Mouse (Mus musculus): ENCODE measurements around the gene Nr4a1. TPM values are rescaled to one million over a fixed set of nuclear protein-coding genes. Genes with fewer than 3 reads are reported as not detected.

The Nr4a1 gene
- polyA plus RNA-seq, 1 experiment from 2014 or later = 5.0 TPM

DNA sequence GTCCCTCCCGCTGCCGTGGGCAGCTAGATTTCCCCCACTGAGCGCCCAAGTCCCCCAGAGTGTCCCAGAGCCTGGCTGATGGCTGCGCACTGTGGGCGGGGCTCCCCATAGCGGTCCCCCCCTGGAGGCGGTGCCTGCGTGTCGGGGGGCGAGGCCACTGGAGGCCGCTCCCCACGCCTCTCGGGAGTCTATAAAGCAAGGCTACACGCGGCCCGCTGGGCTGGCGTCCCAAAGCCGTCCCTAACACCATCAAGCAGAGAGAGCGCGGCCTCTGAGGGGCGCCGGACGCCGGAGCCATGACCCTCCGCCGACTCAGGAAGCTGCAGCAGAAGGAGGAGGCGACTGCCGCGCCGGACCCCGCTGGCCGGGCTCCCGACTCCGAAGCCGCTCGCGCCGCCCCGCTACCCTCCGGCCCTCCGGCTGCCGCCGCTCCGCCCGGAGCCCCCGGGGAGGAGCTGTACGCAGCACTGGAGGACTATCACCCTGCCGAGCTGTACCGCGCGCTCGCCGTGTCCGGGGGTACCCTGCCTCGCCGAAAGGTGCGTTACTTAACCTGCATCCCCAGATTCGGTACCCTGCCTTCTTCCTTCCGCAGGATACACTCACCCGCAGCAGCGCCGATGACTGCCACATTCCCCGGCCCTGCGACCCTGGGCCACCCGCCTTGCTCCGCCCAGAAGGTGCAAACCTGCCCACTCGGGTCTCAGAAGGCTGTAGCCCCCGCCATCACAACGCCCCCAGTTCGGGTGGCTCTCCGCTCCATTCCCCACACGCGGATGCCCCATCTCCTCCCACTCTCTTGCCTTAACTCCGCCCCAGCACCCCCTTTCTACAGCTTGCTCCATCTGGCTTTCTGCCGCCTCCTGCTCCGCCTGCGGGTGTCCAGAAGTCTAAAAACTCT is 29.8 kb upstream of the Nr4a1 start, which contains the start of gene Grasp:
TSS of gene Grasp (plus strand) at position 183 of the 901 bp plus-strand sequence.
- peaks cover 61% of the 10 kb centered on the region for H3K4me1 ChIP-seq (replicated peaks)
- H3K4me3 ChIP-seq = peak within 1 kb of the TSS; percentile 73
- peaks cover 37% of the 10 kb centered on the region for H3K27me3 ChIP-seq
- H3K27ac ChIP-seq = peak within 1 kb of the TSS; percentile 73
- peak; percentile 68 for ATAC-seq (ENCODE audit: low FRiP score)
- H3K36me3 ChIP-seq = 0 out of 2 replicates have a peak, but pooled peaks cover 2% of the 10 kb centered on the region
- peak within 1 kb of the TSS; percentile 82 for H3K9ac ChIP-seq
- WGBS = under 1% methylated on average over 63 of the region's 77 CpGs
- H3K9me3 ChIP-seq = no peaks in the 10 kb centered on the region
- peak within 1 kb of the TSS; percentile 91 for H3K4me2 ChIP-seq

DNA sequence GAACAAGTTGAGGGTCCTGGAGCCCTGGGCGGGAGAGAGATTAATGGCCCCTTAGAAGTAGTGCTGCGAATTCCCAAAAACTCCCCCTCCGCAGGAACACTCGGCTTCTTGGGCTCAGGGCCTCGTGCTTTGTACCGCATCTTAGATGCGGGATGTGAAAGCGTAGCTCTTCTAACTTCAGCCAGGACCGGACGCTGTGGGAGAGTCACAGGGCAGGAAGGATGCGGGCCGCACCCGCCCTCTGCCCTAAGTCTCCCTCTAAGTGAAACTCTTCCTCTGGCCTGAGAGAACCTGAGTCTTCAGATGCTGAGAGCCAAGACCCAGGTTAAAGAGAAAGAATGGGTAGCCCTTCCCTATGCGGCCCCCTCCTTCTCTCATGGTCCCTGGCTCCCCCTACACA is 29.1 kb upstream of the Nr4a1 start:
- peak overlapping the region; percentile 73 for H3K4me3 ChIP-seq
- peak overlapping the region; percentile 73 for H3K27ac ChIP-seq
- ATAC-seq (ENCODE audit: low FRiP score) = no peak
- 5% methylated on average over 14 of the region's 14 CpGs for WGBS
- peaks cover 37% of the 10 kb centered on the region for H3K27me3 ChIP-seq
- peak overlapping the region; percentile 82 for H3K9ac ChIP-seq
- no peaks in the 10 kb centered on the region for H3K9me3 ChIP-seq
- peaks cover 61% of the 10 kb centered on the region for H3K4me1 ChIP-seq (replicated peaks)
- H3K36me3 ChIP-seq = 0 out of 2 replicates have a peak, but pooled peaks cover 10% of the 10 kb centered on the region
- H3K4me2 ChIP-seq = peak overlapping the region; percentile 91

DNA sequence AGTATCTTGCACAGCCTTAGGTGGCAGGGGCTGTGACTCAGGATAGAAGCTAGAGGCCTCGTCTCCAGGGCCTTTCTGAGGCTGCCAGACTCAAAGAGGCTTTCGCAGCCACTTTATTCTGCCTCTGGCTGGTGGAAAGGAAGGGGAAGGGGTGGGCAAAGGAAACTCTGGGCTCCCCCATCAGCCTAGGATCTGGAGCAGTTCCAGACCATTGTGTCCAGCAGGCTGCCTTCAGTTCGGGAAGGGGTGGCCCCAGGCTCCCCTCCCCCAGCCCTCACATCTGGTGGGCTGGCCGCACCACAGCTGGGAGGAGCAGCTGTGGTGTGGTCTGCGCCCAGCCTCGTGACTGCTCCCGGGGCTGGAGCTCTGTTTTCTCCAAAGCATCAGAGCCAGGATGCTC is 26.1 kb upstream of the Nr4a1 start:
- Histone ChIP-seq H3K4me2 (no peak overlapping the region), H3K27ac (no peak overlapping the region), H3K4me3 (no peak overlapping the region), H3K4me1 (replicated peaks) (peaks cover 38% of the 10 kb centered on the region), H3K9me3 (no peaks in the 10 kb centered on the region), H3K27me3 (peaks cover 28% of the 10 kb centered on the region), H3K36me3 (peaks cover 27% of the 10 kb centered on the region), H3K9ac (no peak overlapping the region; the same call in 1 of the 2 replicates)
- 19% methylated on average over 7 of the region's 7 CpGs for WGBS
- ATAC-seq (ENCODE audit: low FRiP score) = no peak

DNA sequence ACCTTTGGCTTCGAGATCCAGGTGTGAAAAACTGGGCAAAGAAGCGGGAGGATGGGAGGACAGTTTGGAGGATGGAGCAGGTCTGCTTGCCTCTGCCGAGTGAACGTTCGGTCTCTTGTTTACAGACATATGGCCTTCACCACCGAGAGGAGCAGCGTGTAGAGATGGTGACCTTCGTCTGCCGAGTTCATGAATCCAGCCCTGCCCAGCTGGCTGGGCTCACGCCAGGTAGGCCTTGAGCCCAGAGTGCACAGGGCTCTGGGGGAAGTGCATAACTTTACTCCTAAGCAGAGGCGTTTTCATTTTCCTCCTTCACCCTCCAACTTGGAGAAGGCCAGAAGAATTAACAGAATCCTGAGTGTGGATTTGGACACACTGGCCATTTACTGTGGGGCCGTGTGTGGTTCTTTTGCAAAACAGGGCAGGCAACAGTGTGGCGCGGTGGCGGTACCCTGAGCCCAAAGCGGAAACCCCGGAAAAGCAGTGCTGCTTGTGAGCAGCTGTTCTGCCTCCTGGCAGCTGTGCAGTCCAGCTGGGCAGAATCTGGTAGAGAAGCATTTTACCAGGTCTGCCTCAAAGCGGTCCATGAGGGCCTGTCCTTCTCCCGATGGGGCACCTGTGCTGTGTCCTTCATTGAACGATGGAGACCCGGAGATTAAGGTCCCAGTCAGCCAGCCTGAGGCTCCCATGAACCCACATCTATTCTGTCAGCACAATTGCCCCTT is 25.0 kb upstream of the Nr4a1 start:
- peaks cover 28% of the 10 kb centered on the region for H3K27me3 ChIP-seq
- 90% methylated on average over 21 of the region's 21 CpGs for WGBS
- peaks cover 27% of the 10 kb centered on the region for H3K36me3 ChIP-seq
- H3K27ac ChIP-seq = no peak overlapping the region
- peaks cover 28% of the 10 kb centered on the region for H3K4me1 ChIP-seq (replicated peaks)
- no peaks in the 10 kb centered on the region for H3K9me3 ChIP-seq
- H3K4me2 ChIP-seq = no peak overlapping the region
- no peak for ATAC-seq (ENCODE audit: low FRiP score)
- no peak overlapping the region for H3K4me3 ChIP-seq
- H3K9ac ChIP-seq = 0 out of 2 replicates have a peak overlapping the region, but pooled peaks have one; percentile 2

DNA sequence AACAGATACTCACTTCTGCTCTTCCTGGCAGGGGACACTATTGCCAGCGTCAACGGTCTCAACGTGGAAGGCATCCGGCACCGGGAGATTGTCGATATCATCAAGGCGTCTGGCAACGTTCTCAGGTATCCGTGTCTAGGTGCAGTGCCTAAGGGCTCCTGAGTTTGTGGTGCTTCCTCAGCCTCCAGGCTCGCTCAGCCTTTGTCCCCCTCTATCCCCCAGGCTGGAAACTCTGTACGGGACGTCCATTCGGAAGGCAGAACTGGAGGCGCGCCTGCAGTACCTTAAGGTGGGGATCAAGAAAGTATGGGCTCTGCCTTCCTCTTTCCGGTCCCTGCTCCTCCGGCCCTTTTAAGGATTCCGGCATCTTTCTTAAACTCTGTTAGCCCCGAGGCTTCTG is 23.6 kb upstream of the Nr4a1 start:
- WGBS = 95% methylated on average over 19 of the region's 19 CpGs
- H3K27me3 ChIP-seq = peaks cover 21% of the 10 kb centered on the region
- H3K4me3 ChIP-seq = no peak overlapping the region
- no peak overlapping the region for H3K9ac ChIP-seq
- H3K4me1 ChIP-seq (replicated peaks) = peaks cover 21% of the 10 kb centered on the region
- H3K4me2 ChIP-seq = no peak overlapping the region
- H3K9me3 ChIP-seq = no peaks in the 10 kb centered on the region
- H3K27ac ChIP-seq = no peak overlapping the region
- peaks cover 27% of the 10 kb centered on the region for H3K36me3 ChIP-seq
- ATAC-seq (ENCODE audit: low FRiP score) = no peak

DNA sequence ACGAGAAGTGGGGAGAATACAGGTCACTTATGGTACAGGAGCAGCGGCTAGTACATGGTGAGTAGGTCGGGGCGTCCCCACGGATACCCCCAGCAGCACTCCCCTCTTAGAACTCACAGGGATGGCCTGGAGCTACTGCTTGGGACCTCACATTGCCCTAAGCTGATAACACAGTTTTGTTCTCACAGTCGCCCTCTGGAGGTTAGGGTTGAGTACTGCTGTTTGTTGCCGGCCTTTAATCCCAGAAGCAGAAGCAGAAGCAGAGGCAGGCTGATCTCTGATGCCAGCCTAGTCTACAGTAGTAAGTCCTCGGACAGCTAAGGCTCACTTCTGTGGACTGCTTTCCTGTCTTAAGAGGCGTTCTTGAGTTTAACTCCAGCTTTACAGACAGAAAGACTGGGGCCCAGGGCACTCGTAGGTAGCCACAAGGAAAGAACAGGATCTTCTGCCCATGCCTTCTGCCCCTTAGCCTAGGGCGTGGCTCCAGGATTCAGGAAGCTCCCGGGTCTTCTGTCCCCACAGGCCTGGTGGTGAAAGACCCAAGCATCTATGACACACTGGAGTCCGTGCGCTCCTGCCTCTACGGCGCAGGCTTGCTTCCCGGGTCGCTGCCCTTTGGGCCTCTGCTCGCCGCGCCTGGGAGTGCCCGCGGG is 22.9 kb upstream of the Nr4a1 start:
- no peak overlapping the region for H3K27ac ChIP-seq
- H3K27me3 ChIP-seq = peaks cover 16% of the 10 kb centered on the region; the same call in 1 of the 2 replicates
- H3K4me2 ChIP-seq = peak overlapping the region; percentile 50
- H3K4me1 ChIP-seq (replicated peaks) = peaks cover 27% of the 10 kb centered on the region
- peak overlapping the region; percentile 59; the same call in 1 of the 2 replicates for H3K9ac ChIP-seq
- ATAC-seq (ENCODE audit: low FRiP score) = no peak
- 78% methylated on average over 23 of the region's 23 CpGs for WGBS
- H3K9me3 ChIP-seq = no peaks in the 10 kb centered on the region
- H3K4me3 ChIP-seq = peak overlapping the region; percentile 26
- peaks cover 27% of the 10 kb centered on the region for H3K36me3 ChIP-seq

DNA sequence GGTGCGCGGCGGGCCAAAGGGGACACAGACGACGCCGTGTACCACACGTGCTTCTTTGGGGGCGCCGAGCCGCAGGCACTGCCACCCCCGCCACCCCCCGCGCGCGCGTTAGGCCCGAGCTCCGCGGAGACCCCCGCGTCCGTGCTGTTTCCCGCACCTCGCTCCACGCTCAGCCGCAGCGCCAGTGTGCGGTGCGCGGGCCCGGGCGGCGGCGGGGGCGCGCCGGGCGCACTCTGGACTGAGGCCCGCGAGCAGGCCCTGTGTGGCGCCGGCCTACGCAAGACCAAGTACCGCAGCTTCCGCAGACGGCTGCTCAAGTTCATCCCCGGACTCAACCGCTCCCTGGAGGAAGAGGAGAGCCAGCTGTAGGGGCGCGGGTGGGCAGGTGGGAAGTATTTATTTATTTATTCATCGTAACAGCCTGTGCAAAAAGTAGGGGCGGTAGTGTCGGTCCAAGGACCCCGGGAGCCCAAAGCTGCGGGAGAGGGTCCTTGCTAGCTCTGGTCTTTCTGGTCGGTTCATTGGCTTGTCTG is 22.4 kb upstream of the Nr4a1 start:
- Histone ChIP-seq H3K9ac (peak overlapping the region; percentile 59; the same call in 1 of the 2 replicates), H3K4me1 (replicated peaks) (peaks cover 28% of the 10 kb centered on the region), H3K4me2 (peak overlapping the region; percentile 50), H3K9me3 (no peaks in the 10 kb centered on the region), H3K4me3 (peak overlapping the region; percentile 26), H3K36me3 (peaks cover 27% of the 10 kb centered on the region), H3K27me3 (peaks cover 14% of the 10 kb centered on the region; the same call in 1 of the 2 replicates), H3K27ac (no peak overlapping the region)
- WGBS = 61% methylated on average over 56 of the region's 56 CpGs
- peak; percentile 28; the same call in 1 of the 2 replicates for ATAC-seq (ENCODE audit: low FRiP score)

DNA sequence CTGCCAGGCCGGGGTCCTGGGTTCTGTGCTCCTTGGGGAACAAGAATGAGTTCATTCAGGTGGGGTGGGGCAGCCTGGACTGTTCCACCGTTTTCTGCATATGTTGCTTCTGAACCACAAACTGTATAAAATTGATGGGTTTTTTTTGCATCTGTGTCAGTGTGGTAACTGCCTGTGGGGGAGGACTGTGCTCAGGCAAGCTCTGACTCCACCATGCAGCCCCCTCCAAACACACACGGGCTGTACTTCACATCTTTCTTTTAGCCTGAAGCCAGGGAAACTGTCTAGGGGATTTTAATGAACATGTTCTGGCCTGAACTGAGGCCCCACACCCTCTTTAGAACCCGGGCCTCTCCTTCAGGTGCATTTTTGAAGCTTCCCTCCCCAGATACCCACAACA is 21.5 kb upstream of the Nr4a1 start:
- Histone ChIP-seq H3K27me3 (peaks cover 10% of the 10 kb centered on the region; the same call in 1 of the 2 replicates), H3K4me2 (no peak overlapping the region), H3K4me3 (no peak overlapping the region), H3K9ac (0 out of 2 replicates have a peak overlapping the region, but pooled peaks have one; percentile 29), H3K4me1 (replicated peaks) (peaks cover 28% of the 10 kb centered on the region), H3K9me3 (no peaks in the 10 kb centered on the region), H3K36me3 (peaks cover 27% of the 10 kb centered on the region), H3K27ac (no peak overlapping the region)
- 81% methylated on average over 4 of the region's 4 CpGs for WGBS
- ATAC-seq (ENCODE audit: low FRiP score) = no peak

DNA sequence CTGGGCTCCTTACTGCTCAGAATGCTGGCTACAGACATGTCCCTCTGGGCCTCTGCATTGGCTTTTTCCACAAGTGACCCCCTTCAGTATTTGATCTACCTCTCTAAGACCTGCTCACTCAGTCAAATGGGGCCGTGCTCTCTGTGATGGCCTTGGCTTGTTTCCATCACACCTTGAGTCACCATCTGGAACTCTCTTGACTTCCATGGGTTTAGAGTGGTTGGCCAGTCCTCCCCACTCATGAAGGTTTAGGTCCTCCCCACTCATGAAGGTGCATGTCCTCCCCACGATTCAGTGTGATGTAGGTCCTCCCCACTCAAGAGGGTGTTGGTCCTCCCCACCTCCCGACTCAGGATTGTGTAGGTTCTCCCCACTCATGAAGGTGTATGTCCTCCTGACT is 20.9 kb upstream of the Nr4a1 start:
- ATAC-seq (ENCODE audit: low FRiP score) = no peak
- Histone ChIP-seq H3K27me3 (peaks cover 15% of the 10 kb centered on the region; the same call in 1 of the 2 replicates), H3K9ac (no peak overlapping the region), H3K4me2 (no peak overlapping the region), H3K4me1 (replicated peaks) (peaks cover 23% of the 10 kb centered on the region), H3K4me3 (no peak overlapping the region), H3K9me3 (no peaks in the 10 kb centered on the region), H3K36me3 (peaks cover 27% of the 10 kb centered on the region), H3K27ac (no peak overlapping the region)
- WGBS = 89% methylated on average over 3 of the region's 3 CpGs

DNA sequence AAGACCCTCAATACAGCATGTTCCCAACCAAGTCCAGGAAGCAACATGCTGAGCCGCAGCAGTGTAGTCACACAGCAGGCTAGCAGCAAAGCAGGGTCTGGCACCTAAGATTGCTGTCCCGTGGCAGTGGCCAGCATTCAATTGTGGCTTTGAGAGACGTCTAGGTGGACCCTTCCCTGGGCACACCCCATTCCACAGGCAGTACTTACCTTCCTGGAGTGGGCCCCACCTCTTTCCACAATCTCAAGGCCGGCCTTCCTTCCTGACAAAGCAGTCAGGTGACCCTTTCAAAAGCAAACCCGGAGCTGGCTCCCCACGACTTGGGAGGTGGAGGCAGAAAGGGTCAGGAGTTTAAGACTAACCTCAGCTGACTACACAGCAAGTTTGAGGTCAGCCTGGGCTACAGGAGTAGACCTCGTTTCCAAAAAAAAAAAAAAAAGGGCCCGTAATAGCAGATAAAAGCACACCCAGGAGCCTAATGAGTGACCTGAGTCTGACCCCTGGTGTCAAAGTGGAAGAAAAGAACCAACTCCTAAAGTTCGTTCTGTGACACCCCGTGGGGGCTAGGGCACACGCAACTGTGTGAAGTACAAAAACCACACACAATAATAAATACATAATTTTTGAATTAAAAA is 20.3 kb upstream of the Nr4a1 start:
- no peak for ATAC-seq (ENCODE audit: low FRiP score)
- H3K27ac ChIP-seq = no peak overlapping the region
- H3K36me3 ChIP-seq = peaks cover 27% of the 10 kb centered on the region
- no peak overlapping the region for H3K4me3 ChIP-seq
- 14% methylated on average over 11 of the region's 11 CpGs for WGBS
- H3K9me3 ChIP-seq = no peaks in the 10 kb centered on the region
- no peak overlapping the region for H3K9ac ChIP-seq
- peaks cover 20% of the 10 kb centered on the region for H3K27me3 ChIP-seq
- H3K4me2 ChIP-seq = no peak overlapping the region
- peaks cover 22% of the 10 kb centered on the region for H3K4me1 ChIP-seq (replicated peaks)

DNA sequence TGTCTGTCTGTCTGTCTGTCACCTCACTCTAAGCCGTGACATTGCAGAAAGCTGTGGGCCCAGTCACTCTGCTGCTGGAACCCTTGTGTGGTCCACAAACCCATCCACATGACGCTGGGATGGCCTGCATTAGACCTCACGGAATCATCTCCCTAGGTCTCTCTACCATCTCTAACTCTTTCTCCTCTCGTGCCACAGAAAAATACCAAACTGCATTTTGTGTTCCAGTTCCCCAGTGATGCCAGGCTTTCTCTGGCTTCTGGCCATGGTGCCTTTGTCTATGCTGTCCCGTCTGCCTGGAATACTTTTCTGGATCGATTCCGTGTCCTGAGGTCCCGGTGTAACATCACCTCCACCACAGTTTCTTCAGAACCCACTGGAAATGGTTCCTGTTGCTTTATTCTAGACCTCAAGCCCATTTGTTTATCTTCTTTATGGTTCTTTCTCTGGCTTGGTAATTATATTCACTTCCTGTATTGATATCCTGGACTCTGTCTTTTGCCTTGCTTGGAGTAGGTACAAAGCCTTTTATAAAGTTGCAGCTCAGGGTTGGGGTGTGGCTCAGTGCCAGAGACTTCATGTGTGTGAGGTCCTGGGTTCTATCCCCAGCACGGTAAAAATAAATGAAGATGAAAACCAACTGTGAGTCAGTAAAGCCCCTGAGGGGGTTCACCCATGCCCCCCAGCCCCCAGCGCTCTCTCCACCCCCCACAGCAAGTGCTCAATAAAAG is 19.3 kb upstream of the Nr4a1 start:
- Histone ChIP-seq H3K4me2 (no peak overlapping the region), H3K9ac (0 out of 2 replicates have a peak overlapping the region, but pooled peaks have one; percentile 13), H3K27me3 (peaks cover 27% of the 10 kb centered on the region), H3K27ac (no peak overlapping the region), H3K4me3 (no peak overlapping the region), H3K4me1 (replicated peaks) (peaks cover 27% of the 10 kb centered on the region), H3K36me3 (peaks cover 20% of the 10 kb centered on the region), H3K9me3 (no peaks in the 10 kb centered on the region)
- 55% methylated on average over 10 of the region's 10 CpGs for WGBS
- no peak for ATAC-seq (ENCODE audit: low FRiP score)
